Mouse (Mus musculus) neural tube, embryonic 10.5 days (tissue): ENCODE results near the gene Acer1.

ENCODE experiments used
- DNase-seq: peaks from one replicate; pipeline ENCODE4 v3.0.0-alpha.2; 2017; ENCODE audit warnings: low spot score; ENCODE audit errors: extremely low spot score

Gene Acer1

DNA sequence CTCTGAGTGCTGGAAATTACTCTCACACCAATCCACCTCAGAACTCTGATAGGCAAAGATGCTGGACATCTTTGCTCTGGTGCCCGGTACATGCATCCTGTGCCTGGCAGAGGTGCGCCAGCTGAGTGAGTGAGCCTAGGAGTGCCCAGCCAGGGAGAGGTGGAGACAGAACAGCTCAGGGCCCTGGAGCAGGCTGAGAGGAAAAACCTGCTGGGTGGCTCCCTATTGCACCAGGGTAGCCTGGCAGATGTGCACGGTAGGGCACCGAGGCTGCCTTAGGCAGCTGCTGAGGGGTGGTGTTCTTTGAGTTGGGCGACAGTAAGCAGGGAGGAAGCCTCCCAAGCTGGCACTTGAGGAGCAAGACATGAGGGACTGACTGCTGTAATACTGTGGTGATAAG is at the start of gene Acer1:
TSS of gene Acer1 (minus strand) at position 114 of the 400 bp plus-strand sequence.
- no peak for DNase-seq

DNA sequence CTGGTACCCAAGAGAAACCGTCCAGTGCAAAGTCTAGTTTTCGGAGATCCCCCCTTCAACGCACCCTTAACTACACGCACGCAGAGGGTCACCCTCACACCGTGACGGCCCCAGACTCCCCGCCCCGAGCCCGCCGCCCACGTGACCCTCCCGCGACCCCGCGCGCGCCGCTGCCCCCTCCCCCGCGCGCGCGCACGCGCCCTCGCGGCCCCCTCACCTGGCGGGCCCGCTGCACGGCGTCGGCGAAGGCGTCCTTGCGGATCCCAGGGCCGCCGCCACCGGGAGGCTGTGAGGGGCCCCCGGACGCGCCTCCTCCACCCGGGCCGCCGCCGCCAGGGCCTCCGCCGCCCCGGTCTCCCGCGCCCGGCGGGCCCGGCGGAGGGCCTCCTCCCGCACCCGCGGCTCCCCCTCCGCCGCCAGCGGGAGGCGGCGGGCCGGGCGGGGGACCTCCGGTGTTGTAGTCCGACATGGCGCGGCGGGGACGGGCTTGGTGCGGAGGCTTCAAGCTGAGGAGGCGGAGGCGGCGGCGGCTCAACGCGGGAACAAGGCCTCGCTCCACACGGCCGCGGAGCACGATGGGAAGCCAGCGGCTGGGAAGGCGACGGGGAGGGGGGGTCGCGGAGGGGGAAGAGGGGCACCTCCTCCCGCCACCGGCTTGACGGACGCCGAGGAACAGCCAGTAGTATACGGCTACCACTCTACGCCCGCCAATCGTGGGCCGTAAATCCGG is 49.2 kb upstream of the Acer1 start, which contains the start of gene Khsrp:
TSS of gene Khsrp (minus strand) at position 592 of the 730 bp plus-strand sequence.
- peak; percentile 66 for DNase-seq

DNA sequence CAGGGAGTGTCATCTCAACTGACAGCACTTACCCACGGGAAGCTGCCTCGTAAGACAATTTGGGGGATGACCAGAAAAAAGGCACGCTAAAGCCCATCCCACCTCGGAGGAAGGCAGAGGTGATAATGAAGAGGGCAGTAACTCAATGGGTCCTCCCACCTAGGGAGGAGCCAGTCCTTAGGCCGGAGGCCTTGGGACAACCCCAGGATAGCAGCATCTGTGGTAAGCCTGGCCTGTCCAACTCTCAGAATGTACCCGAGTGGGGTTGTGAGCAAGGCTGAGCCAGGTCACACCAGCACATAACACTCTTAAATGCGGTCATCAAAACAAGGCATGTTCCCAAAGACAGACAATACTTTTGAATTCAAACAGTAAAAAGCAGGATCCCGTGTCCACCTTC is 47.8 kb upstream of the Acer1 start:
- DNase-seq, result no peak

DNA sequence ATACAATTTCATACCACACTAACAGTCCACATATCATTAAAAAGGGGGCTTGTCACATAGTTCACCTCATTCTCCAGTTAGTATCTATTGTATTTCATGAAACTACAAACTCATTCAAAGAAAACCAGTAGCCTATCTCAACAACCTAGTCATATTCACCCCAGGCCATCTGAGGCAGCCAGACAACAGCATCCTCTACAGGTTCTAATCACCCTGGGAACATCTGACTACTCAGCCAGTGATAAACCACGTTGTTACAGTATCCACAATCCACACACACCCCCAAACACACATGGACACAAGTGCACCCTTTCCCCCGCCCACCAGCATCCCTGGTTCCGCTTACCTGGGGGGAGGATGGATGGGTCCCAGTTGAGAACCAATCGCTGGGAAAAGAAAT is 45.5 kb upstream of the Acer1 start:
- DNase-seq, result no peak

GRCm38 (mm10) chr17:57020960-57021359 is 39.0 kb upstream of the Acer1 start:
- DNase-seq, result no peak

DNA sequence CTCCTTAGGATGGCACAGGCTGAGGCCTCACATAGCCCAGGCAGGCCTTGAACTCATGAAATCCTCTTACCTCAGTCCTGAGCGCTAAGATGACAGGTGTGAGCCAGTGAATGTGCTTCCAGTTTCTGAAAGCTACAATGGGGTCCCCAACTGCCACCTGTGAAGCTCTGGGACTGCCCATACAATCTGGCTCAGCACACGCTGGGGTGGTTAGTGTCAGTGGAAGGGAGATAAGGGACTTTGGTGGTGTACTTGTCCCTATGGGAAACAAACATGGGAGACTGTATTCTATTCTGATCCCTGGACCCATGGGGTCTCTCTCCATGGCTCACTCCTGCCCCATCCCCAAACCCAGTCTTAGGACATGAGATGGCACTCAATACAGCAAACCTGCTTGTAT is 37.8 kb upstream of the Acer1 start:
- no peak for DNase-seq

DNA sequence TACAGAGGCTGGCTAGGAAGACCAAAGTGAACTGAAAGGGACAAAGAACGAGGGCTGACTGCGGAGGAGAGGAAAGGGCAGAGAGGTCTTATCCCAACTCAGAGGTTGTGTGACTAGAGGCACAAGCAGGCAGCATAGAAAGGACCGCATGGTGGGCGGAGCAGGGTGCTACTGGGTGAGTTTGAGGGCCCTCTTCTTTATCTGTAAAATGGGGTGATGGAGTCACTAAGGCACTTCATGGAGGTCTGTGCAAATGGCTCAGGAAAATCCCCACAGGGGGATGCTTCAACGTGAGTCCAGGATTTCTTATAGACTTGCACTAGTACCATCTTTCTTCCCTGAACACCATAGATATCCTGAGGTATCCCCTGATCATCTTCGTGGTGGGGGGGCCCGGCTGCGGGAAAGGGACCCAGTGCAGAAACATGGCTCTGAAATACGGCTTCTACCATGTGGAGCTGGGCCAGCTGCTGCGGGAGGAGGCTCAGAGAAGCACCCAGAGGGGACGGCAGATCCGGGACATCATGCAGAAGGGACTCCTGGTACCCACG is 30.4 kb upstream of the Acer1 start:
- no peak for DNase-seq

GRCm38 (mm10) chr17:57011236-57012141 is 29.6 kb upstream of the Acer1 start, which contains the start of the genes Gtf2f1 and Gm17949:
TSS of gene Gtf2f1 (minus strand) at chr17:57011288.
TSS of gene Gm17949 (plus strand) at chr17:57011469.
- DNase-seq, result peak; percentile 99

- no peak for DNase-seq
These were observed 28.9 kb upstream of the Acer1 start for GRCm38 (mm10) chr17:57010911-57011235.

DNA sequence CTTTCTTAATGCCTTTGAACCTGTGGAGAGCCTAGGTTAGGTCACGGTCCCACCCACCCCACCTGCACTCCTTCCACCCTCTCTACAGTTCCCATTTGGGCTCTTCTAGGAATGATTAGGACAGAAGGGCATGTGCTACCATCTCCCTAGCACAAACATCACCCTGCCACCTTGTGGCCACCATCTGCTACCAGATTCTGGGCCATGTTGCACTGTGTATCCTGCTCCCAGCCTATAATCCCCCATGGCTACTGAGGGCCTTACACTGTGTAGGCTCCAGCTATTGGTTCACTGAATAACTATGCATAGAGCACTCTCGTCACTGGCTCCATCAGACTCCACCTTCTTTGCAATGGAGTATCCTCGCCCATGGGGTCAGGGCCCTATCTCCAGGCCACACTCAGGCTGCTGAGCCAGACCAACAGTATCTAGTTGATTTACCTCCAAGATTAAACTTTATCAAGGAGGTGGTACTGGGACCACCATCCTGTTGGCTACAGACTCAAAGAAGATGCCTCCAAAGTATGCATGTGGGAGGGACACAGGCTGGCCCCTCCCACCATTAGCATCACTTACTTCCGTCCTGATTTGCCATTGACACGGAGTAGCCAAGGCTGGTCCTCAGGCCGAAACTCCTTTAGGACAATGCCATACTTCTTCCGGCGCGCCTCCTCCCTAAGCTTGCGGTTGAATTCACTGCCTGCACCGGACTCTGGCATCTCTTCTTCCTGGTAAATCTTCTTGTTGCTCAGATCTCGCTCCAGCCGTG is 25.4 kb upstream of the Acer1 start:
- DNase-seq, result no peak

- DNase-seq, result no peak
These were observed 22.1 kb upstream of the Acer1 start for GRCm38 (mm10) chr17:57003994-57004393.

DNA sequence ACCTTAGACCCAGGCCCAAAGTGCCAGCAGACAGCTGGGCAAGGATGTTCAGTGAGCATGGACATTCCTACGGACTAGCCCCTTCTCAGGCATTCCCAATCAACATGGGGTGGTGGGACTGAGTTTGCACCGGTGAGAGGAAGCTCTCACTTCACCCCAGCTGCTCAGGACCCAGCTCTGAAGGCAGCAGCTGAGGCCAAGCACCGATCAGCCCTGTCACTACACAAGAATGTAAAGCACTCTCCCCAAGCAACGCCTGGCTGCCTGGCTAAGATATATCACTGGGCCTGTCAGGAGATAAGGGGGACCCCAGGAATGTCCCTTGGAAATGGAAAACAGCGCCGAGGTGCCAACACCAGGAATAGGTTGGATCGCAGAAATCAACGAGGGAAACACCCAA is 19.3 kb upstream of the Acer1 start:
- DNase-seq, result no peak

GRCm38 (mm10) chr17:56999968-57000609 is 18.2 kb upstream of the Acer1 start, which contains the start of gene Pspn:
TSS of gene Pspn (minus strand) at chr17:57000018.
- DNase-seq, result no peak

- no peak for DNase-seq
These were observed 17.5 kb upstream of the Acer1 start for GRCm38 (mm10) chr17:56999414-56999813.

DNA sequence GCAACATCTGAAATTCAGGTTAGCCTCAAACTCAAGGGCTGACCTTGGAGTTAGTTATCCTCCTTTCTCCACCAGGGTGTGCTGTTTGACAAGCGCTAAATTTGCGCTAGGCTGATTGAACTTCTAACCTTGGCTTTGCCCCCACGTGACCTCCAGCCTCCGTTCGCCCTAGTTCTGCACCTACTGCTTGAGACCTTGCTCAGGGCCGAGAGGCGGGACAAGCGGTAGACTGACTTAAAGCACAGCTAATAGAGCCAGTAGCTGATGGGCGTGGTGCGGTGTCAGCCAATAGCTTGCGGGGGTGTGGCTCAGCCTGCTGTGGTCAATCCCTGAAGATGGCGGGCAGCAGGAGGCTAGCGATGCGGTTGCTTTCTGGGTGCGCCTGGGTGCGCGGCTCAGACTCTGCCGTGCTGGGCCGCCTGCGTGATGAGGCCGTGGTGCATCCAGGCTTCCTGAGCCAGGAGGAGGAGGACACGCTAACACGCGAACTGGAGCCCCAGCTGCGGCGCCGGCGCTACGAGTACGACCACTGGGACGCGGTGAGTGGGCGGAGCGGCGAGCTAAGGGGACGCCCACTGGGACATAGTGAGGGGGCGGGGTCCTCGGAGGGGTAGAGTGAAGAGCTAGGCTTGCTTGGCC is 15.2 kb upstream of the Acer1 start, which contains the start of gene Alkbh7:
TSS of gene Alkbh7 (plus strand) at position 311 of the 639 bp plus-strand sequence.
- DNase-seq, result peak; percentile 93

GRCm38 (mm10) chr17:56996506-56996905 is 14.6 kb upstream of the Acer1 start:
- DNase-seq, result no peak

GRCm38 (mm10) chr17:56995046-56995445 is 13.1 kb upstream of the Acer1 start:
- no peak for DNase-seq

GRCm38 (mm10) chr17:56990966-56991365 is 9.0 kb upstream of the Acer1 start:
- no peak for DNase-seq

DNA sequence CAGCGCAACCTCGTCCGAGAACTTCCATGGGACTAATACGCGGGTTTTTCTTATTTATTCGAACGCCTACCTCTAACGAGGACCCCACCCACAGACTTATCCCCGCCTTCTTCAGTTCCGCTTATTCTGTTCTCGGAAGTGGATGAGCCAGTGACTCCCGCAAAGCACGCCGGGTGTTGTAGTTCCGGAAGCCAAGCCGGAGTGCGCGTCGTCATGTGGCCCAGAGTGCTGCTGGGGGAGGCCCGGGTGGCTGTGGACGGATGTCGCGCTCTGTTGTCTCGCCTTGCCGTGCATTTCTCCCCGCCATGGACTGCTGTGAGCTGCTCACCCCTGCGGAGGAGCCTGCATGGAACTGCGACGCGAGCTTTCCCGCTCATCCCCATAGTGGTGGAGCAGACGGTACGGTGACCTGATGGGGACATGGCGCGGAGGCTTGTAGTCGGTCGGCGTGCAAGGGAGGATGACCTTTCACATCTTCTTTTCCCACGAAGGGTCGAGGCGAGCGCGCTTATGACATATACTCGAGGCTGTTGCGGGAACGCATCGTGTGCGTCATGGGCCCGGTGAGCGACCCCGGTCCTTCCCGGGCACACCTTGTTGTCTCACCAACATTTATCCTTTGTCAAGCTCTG is 8.3 kb upstream of the Acer1 start, which contains the start of gene Clpp:
TSS of gene Clpp (plus strand) at position 191 of the 632 bp plus-strand sequence.
- peak; percentile 93 for DNase-seq
